Mouse (Mus musculus) cerebellum, adult 2 months (tissue): ENCODE measurements around the gene Itga4. TPM values are rescaled to one million over a fixed set of nuclear protein-coding genes. Genes with fewer than 3 reads are reported as not detected.

ENCODE experiments used
- DNase-seq, 2 experiments: peaks; one replicate each; pipeline ENCODE4 v3.0.0; 2021
- H3K27ac ChIP-seq: fragments of 200-500 bp; 2 replicates; pipeline ENCODE4 v1.5.1; 2012; ENCODE audit warnings: low read length, control low read depth, inconsistent platforms; ENCODE audit not compliant: insufficient read depth
- H3K27me3 ChIP-seq: fragments of 200-500 bp; 2 replicates; pipeline ENCODE4 v1.6.1; 2012; ENCODE audit warnings: inconsistent platforms, mild to moderate bottlenecking, low read length, moderate library complexity; ENCODE audit not compliant: control insufficient read depth, insufficient read depth
- H3K4me1 ChIP-seq: fragments of 200-500 bp; 2 replicates; pipeline ENCODE4 v1.6.1; 2011; ENCODE audit warnings: low read length; ENCODE audit not compliant: control insufficient read depth, insufficient read depth
- H3K4me3 ChIP-seq: fragments of 200-500 bp; replicated peaks from 2 replicates; pipeline ENCODE3; 2011; ENCODE audit warnings: mild to moderate bottlenecking, low read depth, low read length, control low read depth; ENCODE audit not compliant: insufficient read depth
- CTCF ChIP-seq: fragments of 200-500 bp; IDR thresholded peaks from 2 replicates; pipeline ENCODE4 v1.5.1; 2011; ENCODE audit warnings: low read depth, mild to moderate bottlenecking, control low read depth, low read length, moderate library complexity, borderline replicate concordance; ENCODE audit not compliant: insufficient read depth
- POLR2A ChIP-seq: fragments of 200-500 bp; IDR thresholded peaks from 2 replicates; pipeline ENCODE4 v1.6.1; 2011; ENCODE audit warnings: low read length, control low read depth, borderline replicate concordance; ENCODE audit not compliant: insufficient read depth
- whole genome bisulfite sequencing: fragments of 180-500 bp; shearing (Covaris S2); methylation state at CpG from one replicate; pipeline ENCODE4 v1.1.7; 2018; 5-methylcytosine and 5-hydroxymethylcytosine counted together
- polyA plus RNA-seq: library from polyadenylated mRNA; depleted of rRNA; stranded (reverse); fragments of >200 nt; gene quantifications from 2 replicates; pipeline ENCODE4 v1.2.3, GENCODE M21; 2012

The Itga4 gene
- polyA plus RNA-seq, 1 experiment, result 1.7 TPM

- DNase-seq, result no peak
- Histone ChIP-seq H3K27ac (no peak overlapping the region), H3K4me3 (no peak overlapping the region), H3K4me1 (no peaks in the 10 kb centered on the region), H3K27me3 (no peaks in the 10 kb centered on the region)
- 92% methylated on average over 8 of the region's 8 CpGs for WGBS
- no peak for TF ChIP-seq CTCF
- no peak for TF ChIP-seq POLR2A
Measured at GRCm38 (mm10) chr2:79235767-79236487, 19.3 kb upstream of the Itga4 start.

- WGBS, result 91% methylated on average over 6 of the region's 6 CpGs
- H3K4me3 ChIP-seq, result no peak overlapping the region
- H3K27ac ChIP-seq, result no peak overlapping the region
- no peaks in the 10 kb centered on the region for H3K4me1 ChIP-seq
- no peak for DNase-seq
- no peaks in the 10 kb centered on the region for H3K27me3 ChIP-seq
- TF ChIP-seq POLR2A, result no peak
- no peak for TF ChIP-seq CTCF
Measured at GRCm38 (mm10) chr2:79237216-79237615, 18.0 kb upstream of the Itga4 start.

- no peak for TF ChIP-seq POLR2A
- no peak for TF ChIP-seq CTCF
- Histone ChIP-seq H3K27me3 (no peaks in the 10 kb centered on the region), H3K4me3 (no peak overlapping the region), H3K27ac (no peak overlapping the region), H3K4me1 (no peaks in the 10 kb centered on the region)
- WGBS, result 92% methylated on average over 5 of the region's 5 CpGs
- DNase-seq, result no peak
Measured at GRCm38 (mm10) chr2:79244276-79244675, 10.9 kb upstream of the Itga4 start.

DNA sequence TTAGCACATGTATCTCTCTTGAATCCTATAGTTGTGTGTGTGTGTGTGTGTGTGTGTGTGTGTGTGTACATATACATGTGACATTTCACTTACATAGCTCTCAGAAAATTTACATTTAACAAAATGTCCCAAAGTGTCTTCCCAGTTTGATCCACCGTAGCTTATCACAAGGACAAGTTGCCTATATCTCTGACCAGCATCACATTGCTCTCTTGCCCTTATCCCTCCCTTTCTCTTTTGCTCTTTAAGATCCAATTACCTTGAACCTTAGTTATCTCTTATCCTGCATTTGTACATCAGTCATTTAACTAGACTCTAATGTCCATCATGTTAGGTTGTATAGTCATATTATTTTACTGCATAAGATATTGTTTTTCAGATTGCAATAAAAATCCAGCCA is 10.5 kb upstream of the Itga4 start:
- 97% methylated on average over 1 of the region's 1 CpGs for WGBS

GRCm38 (mm10) chr2:79248283-79248682 is 6.9 kb upstream of the Itga4 start:
- no peaks in the 10 kb centered on the region for H3K27me3 ChIP-seq
- TF ChIP-seq CTCF (no peak), POLR2A (no peak)
- 63% methylated on average over 5 of the region's 5 CpGs for WGBS
- no peak overlapping the region for H3K4me3 ChIP-seq
- H3K4me1 ChIP-seq, result no peaks in the 10 kb centered on the region
- no peak for DNase-seq
- H3K27ac ChIP-seq, result no peak overlapping the region

More for the DNA sequence above, 10.5 kb upstream of the Itga4 start:
- H3K4me1 ChIP-seq, result no peaks in the 10 kb centered on the region
- H3K27ac ChIP-seq, result no peak overlapping the region
- DNase-seq, result no peak
- H3K27me3 ChIP-seq, result no peaks in the 10 kb centered on the region
- H3K4me3 ChIP-seq, result no peak overlapping the region
- TF ChIP-seq CTCF, result no peak
- no peak for TF ChIP-seq POLR2A

DNA sequence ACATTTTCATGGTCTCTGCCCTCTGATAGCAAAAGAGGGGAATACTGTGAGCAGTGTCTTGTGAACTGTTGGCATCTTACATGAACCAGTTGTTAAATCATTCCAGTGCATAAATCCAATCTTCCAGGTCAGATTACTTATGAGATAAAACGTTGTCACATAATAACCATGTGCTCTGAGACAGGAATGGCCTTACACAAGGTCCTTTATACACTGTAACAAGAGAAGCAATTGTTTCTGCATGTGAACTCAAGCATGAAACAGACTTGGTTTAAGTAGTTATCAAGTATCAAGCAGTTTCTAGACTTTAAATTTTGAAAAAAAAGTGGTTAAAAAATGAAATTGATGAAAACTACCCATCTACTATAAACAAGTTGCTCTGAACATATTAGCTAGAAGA is 4.7 kb upstream of the Itga4 start:
- TF ChIP-seq POLR2A (no peak), CTCF (no peak)
- 15% methylated on average over 1 of the region's 1 CpGs for WGBS
- no peak overlapping the region for H3K27ac ChIP-seq
- no peak overlapping the region for H3K4me3 ChIP-seq
- no peaks in the 10 kb centered on the region for H3K27me3 ChIP-seq
- no peak for DNase-seq
- no peaks in the 10 kb centered on the region for H3K4me1 ChIP-seq

DNA sequence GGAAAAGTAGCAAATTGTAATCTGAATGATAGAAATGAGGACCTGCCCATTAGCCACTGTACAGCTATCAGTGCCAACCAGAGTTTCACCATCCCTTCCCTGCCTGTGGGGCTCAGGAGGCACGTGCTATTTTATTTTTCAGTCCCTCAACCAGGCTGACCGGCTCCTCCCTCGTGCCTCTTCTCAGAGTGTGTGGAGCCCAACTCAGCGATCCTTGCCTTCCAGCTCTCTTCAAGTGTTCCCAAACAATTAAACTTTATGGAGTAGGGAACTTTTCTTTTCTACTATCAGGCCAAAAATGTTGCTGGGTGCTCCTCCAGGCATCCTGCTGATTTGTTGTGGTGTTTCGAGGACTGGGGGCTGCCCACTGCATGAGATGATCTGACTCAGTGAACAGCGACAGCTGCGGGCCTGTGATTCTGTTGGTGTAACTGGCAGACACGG is 1.4 kb upstream of the Itga4 start:
- Histone ChIP-seq H3K27me3 (no peaks in the 10 kb centered on the region), H3K4me1 (no peaks in the 10 kb centered on the region), H3K4me3 (no peak overlapping the region), H3K27ac (no peak overlapping the region)
- TF ChIP-seq POLR2A (no peak), CTCF (no peak)
- DNase-seq, result no peak
- 63% methylated on average over 8 of the region's 8 CpGs for WGBS

DNA sequence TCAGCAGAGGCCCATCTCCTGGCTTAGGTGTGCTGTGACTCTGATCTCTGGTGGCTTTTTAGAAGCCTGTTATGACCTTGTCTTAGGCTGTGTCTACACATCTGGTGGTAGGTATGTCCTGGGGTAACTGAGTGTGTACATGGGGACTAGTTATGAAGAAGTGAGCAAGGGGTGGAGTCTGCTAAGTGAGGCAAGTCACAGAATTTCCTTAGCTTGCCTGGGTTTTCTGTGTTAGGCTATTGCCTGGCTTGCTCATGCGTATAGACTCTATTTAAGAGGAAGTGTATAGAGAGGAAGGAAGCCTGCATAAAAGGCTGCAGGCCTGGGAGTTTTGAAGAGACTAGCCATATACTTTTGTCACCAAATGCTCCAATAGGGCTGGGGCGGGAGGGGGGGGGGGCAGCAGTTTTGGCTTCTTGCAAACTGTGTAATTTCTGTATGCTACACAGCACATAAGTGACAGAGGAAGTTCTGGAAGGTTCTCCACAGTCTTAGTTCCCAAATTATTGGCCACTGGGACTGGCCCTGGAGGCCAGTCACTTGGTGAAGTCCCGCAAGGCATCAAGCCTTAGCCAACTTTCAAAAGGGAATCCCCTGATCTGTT is 536 bp upstream of the Itga4 start:
- H3K4me3 ChIP-seq, result no peak overlapping the region
- H3K27me3 ChIP-seq, result no peaks in the 10 kb centered on the region
- WGBS, result 63% methylated on average over 3 of the region's 3 CpGs
- no peak for DNase-seq
- H3K4me1 ChIP-seq, result no peaks in the 10 kb centered on the region
- H3K27ac ChIP-seq, result no peak overlapping the region
- no peak for TF ChIP-seq CTCF
- no peak for TF ChIP-seq POLR2A
